Mouse (Mus musculus): Measurements from ENCODE around the gene Ptov1. TPM values are rescaled to one million over a fixed set of nuclear protein-coding genes. Genes with fewer than 3 reads are reported as not detected.

Gene Ptov1
- total and polyA plus RNA-seq, 3 experiments: 155 to 293 (median 172) TPM

GRCm38 (mm10) chr7:44848561-44849415, 20.8 kb downstream of the Ptov1 start, which contains the start of the genes Akt1s1 and Tbc1d17:
Akt1s1 (plus strand) TSS chr7:44848991.
Tbc1d17 (minus strand) TSS chr7:44849079.
- no peaks in the 10 kb centered on the region for H3K27me3 ChIP-seq (ENCODE audit: control insufficient read depth, insufficient read depth, low read length)
- no peak for TF ChIP-seq CTCF (IDR thresholded peaks at IDR 0.05)
- peak; percentile 84 for TF ChIP-seq EP300 (IDR thresholded peaks at IDR 0.05; ENCODE audit: insufficient read depth, low read depth, low read length)
- peak; percentile 96 for TF ChIP-seq POLR2A (IDR thresholded peaks at IDR 0.05; ENCODE audit: insufficient read depth, low read depth, low read length)
- H3K4me1 ChIP-seq (ENCODE audit: control insufficient read depth, insufficient read depth, low read length): peaks cover 6% of the 10 kb centered on the region
- intact Hi-C loops (cut with DNase I): no loop called here
- WGBS: under 1% methylated on average over 54 of the region's 54 CpGs
- peak within 1 kb of the TSS; percentile 94 for H3K27ac ChIP-seq
- peaks cover 3% of the 10 kb centered on the region for H3K79me2 ChIP-seq (replicated peaks; ENCODE audit: control insufficient read depth, insufficient read depth, low read length)
- peak within 1 kb of the TSS; percentile 74 for H3K9ac ChIP-seq (ENCODE audit: low read depth, low read length)
- no peaks in the 10 kb centered on the region for H3K36me3 ChIP-seq (ENCODE audit: control insufficient read depth, insufficient read depth, low read length)
- peak within 1 kb of the TSS; percentile 100 for H3K4me3 ChIP-seq
- peak; percentile 98 to 100 for DNase-seq

- Histone ChIP-seq H3K4me1 (ENCODE audit: control insufficient read depth, insufficient read depth, low read length) (peaks cover 6% of the 10 kb centered on the region), H3K4me3 (peak overlapping the region; percentile 100), H3K9ac (ENCODE audit: low read depth, low read length) (no peak overlapping the region), H3K27me3 (ENCODE audit: control insufficient read depth, insufficient read depth, low read length) (no peaks in the 10 kb centered on the region), H3K79me2 (replicated peaks; ENCODE audit: control insufficient read depth, insufficient read depth, low read length) (peaks cover 3% of the 10 kb centered on the region), H3K36me3 (ENCODE audit: control insufficient read depth, insufficient read depth, low read length) (no peaks in the 10 kb centered on the region), H3K27ac (peak overlapping the region; percentile 94)
- no peak for DNase-seq
- intact Hi-C loops (cut with DNase I): no loop called here
- whole genome bisulfite sequencing: 59% methylated on average over 5 of the region's 5 CpGs
- TF ChIP-seq EP300 (IDR thresholded peaks at IDR 0.05; ENCODE audit: insufficient read depth, low read depth, low read length) (no peak), POLR2A (IDR thresholded peaks at IDR 0.05; ENCODE audit: insufficient read depth, low read depth, low read length) (no peak), CTCF (IDR thresholded peaks at IDR 0.05) (no peak)
Observed at GRCm38 (mm10) chr7:44847772-44848171, 21.8 kb downstream of the Ptov1 start.

DNA sequence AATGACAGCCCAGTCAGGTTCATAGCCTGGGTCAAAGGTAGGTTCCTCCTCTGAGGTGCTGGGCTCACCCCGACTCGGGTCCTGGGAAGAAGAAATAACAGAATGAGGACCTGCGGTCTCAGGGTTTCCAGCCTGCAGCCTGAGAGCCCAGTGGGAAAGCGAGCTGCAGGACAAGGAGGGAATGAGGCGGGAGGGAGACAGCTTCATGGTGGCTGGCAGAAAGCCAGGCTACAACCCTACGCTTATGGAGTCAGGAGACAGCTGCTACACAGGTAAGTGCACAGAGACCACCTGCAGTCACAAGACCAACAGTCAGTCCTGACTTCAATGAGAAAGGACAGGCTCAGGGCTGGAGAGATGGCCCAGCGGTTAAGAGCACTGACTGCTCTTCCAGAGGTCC, 22.8 kb downstream of the Ptov1 start:
- TF ChIP-seq EP300 (IDR thresholded peaks at IDR 0.05; ENCODE audit: insufficient read depth, low read depth, low read length) (no peak), POLR2A (IDR thresholded peaks at IDR 0.05; ENCODE audit: insufficient read depth, low read depth, low read length) (no peak), CTCF (IDR thresholded peaks at IDR 0.05) (no peak)
- no peaks in the 10 kb centered on the region for H3K36me3 ChIP-seq (ENCODE audit: control insufficient read depth, insufficient read depth, low read length)
- H3K27me3 ChIP-seq (ENCODE audit: control insufficient read depth, insufficient read depth, low read length): no peaks in the 10 kb centered on the region
- H3K4me1 ChIP-seq (ENCODE audit: control insufficient read depth, insufficient read depth, low read length): peaks cover 6% of the 10 kb centered on the region
- H3K27ac ChIP-seq: no peak overlapping the region
- H3K9ac ChIP-seq (ENCODE audit: low read depth, low read length): no peak overlapping the region
- no peak for DNase-seq
- WGBS: 90% methylated on average over 7 of the region's 7 CpGs
- H3K79me2 ChIP-seq (replicated peaks; ENCODE audit: control insufficient read depth, insufficient read depth, low read length): no peaks in the 10 kb centered on the region
- intact Hi-C loops (cut with DNase I): no loop called here
- H3K4me3 ChIP-seq: no peak overlapping the region

GRCm38 (mm10) chr7:44845006-44845405, 24.6 kb downstream of the Ptov1 start:
- TF ChIP-seq EP300 (IDR thresholded peaks at IDR 0.05; ENCODE audit: insufficient read depth, low read depth, low read length): no peak
- TF ChIP-seq POLR2A (IDR thresholded peaks at IDR 0.05; ENCODE audit: insufficient read depth, low read depth, low read length): no peak
- TF ChIP-seq CTCF (IDR thresholded peaks at IDR 0.05): no peak
- H3K9ac ChIP-seq (ENCODE audit: low read depth, low read length): no peak overlapping the region
- no peak overlapping the region for H3K4me3 ChIP-seq
- no peak for DNase-seq
- no peaks in the 10 kb centered on the region for H3K79me2 ChIP-seq (replicated peaks; ENCODE audit: control insufficient read depth, insufficient read depth, low read length)
- no peaks in the 10 kb centered on the region for H3K36me3 ChIP-seq (ENCODE audit: control insufficient read depth, insufficient read depth, low read length)
- no peak overlapping the region for H3K27ac ChIP-seq
- peaks cover 3% of the 10 kb centered on the region for H3K4me1 ChIP-seq (ENCODE audit: control insufficient read depth, insufficient read depth, low read length)
- WGBS: 96% methylated on average over 10 of the region's 10 CpGs
- intact Hi-C loops (cut with DNase I): no loop called here
- H3K27me3 ChIP-seq (ENCODE audit: control insufficient read depth, insufficient read depth, low read length): no peaks in the 10 kb centered on the region

GRCm38 (mm10) chr7:44841825-44842463, 27.6 kb downstream of the Ptov1 start:
- H3K9ac ChIP-seq (ENCODE audit: low read depth, low read length): no peak overlapping the region

More at GRCm38 (mm10) chr7:44841825-44842463, 27.6 kb downstream of the Ptov1 start:
- no peak overlapping the region for H3K4me3 ChIP-seq
- intact Hi-C loops (cut with DNase I): no loop called here
- no peaks in the 10 kb centered on the region for H3K27me3 ChIP-seq (ENCODE audit: control insufficient read depth, insufficient read depth, low read length)
- TF ChIP-seq POLR2A (IDR thresholded peaks at IDR 0.05; ENCODE audit: insufficient read depth, low read depth, low read length) (no peak), CTCF (IDR thresholded peaks at IDR 0.05) (no peak), EP300 (IDR thresholded peaks at IDR 0.05; ENCODE audit: insufficient read depth, low read depth, low read length) (no peak)
- H3K79me2 ChIP-seq (replicated peaks; ENCODE audit: control insufficient read depth, insufficient read depth, low read length): no peaks in the 10 kb centered on the region
- WGBS: 83% methylated on average over 8 of the region's 8 CpGs
- H3K4me1 ChIP-seq (ENCODE audit: control insufficient read depth, insufficient read depth, low read length): peaks cover 2% of the 10 kb centered on the region
- no peak overlapping the region for H3K27ac ChIP-seq
- no peaks in the 10 kb centered on the region for H3K36me3 ChIP-seq (ENCODE audit: control insufficient read depth, insufficient read depth, low read length)
- DNase-seq: no peak

Data from heart, adult 2 months (tissue).